Mouse (Mus musculus): ENCODE results near the gene Fam53a. TPM values are rescaled to one million over a fixed set of nuclear protein-coding genes. Genes with fewer than 3 reads are reported as not detected.

Gene Fam53a
- total and polyA plus RNA-seq, 3 experiments = 43.6 to 62.8 TPM; not detected in 1

DNA sequence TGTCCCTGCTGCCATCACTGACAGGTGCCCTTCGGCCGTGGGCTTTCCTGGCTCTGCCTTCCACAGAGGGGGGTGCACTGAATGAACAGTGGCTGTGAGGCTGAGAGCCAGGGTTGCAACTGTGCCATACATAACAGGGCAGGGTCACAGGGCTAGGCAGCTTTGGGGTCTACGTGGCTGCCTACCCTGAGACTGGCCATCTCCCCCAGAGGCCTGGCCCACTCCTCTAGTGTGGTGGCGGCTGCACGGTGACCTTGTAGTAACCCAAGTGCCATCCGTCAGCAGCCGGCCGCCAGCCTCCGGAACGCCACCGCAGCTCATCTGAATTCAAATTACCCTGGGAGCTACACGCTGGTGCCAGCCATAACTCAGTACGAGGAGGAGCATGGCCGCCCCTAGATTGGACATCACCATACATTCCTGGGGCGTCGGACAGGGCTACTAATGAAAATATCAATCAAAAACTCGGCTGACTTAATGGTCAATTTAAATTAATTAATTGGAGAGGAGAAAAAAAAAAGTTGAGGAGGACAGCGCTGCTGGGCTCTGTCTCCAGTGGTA, 41.9 kb downstream of the Fam53a start:
- Histone ChIP-seq H3K27ac (ENCODE audit: control insufficient read depth, low read depth, low read length) (no peak overlapping the region), H3K4me1 (ENCODE audit: control insufficient read depth in 1 of 2, insufficient read depth in 2 of 2, low read length in 2 of 2) (no peaks in the 10 kb centered on the region), H3K79me2 (ENCODE audit: control insufficient read depth, insufficient read depth, low read length, poor library complexity) (no peaks in the 10 kb centered on the region), H3K4me3 (ENCODE audit: control insufficient read depth in 1 of 2, insufficient read depth in 1 of 2, low read depth in 2 of 2, low read length in 2 of 2) (no peak overlapping the region), H3K9ac (ENCODE audit: control insufficient read depth, low read depth, low read length, poor library complexity, severe bottlenecking) (no peak overlapping the region), H3K27me3 (ENCODE audit: control insufficient read depth in 1 of 2, insufficient read depth in 2 of 2, low read length in 2 of 2) (no peaks in the 10 kb centered on the region), H3K9me3 (replicated peaks; ENCODE audit: insufficient read depth, low read length) (no peaks in the 10 kb centered on the region), H3K36me3 (ENCODE audit: control insufficient read depth in 1 of 2, insufficient read depth in 2 of 2, low read length in 2 of 2) (no peaks in the 10 kb centered on the region)
- TF ChIP-seq CTCF (IDR thresholded peaks at IDR 0.05 in 2 of 3, conservative IDR thresholded peaks at IDR 0.05 in 1 of 3; ENCODE audit: control insufficient read depth in 1 of 3, insufficient read depth in 1 of 3, low read depth in 2 of 3, low read length in 3 of 3, poor library complexity in 1 of 3, severe bottlenecking in 1 of 3) = no peak
- no peak for TF ChIP-seq ZKSCAN1 (IDR thresholded peaks at IDR 0.05; ENCODE audit: low read depth, low read length)
- TF ChIP-seq SMC3 (IDR thresholded peaks at IDR 0.05; ENCODE audit: low read depth, low read length) = no peak
- no peak for TF ChIP-seq USF2 (IDR thresholded peaks at IDR 0.05; ENCODE audit: borderline replicate concordance in 1 of 2, insufficient read depth in 1 of 2, low read depth in 1 of 2, low read length in 2 of 2)
- no peak for TF ChIP-seq CHD2 (IDR thresholded peaks at IDR 0.05; ENCODE audit: low read length)
- TF ChIP-seq ETS1 (IDR thresholded peaks at IDR 0.05; ENCODE audit: low read depth, low read length) = no peak
- TF ChIP-seq TCF12 (IDR thresholded peaks at IDR 0.05; ENCODE audit: low read depth, low read length) = no peak
- TF ChIP-seq E2F4 (IDR thresholded peaks at IDR 0.05; ENCODE audit: borderline replicate concordance, low read depth, low read length) = no peak
- no peak for TF ChIP-seq MEF2A (IDR thresholded peaks at IDR 0.05; ENCODE audit: extremely low read depth, insufficient replicate concordance, low read depth, low read length, poor library complexity, severe bottlenecking)
- TF ChIP-seq ZC3H11A (IDR thresholded peaks at IDR 0.05; ENCODE audit: low read depth, low read length) = no peak
- TF ChIP-seq POLR2AphosphoS5 (IDR thresholded peaks at IDR 0.05; ENCODE audit: borderline replicate concordance, low read depth, low read length) = no peak
- TF ChIP-seq ELF1 (IDR thresholded peaks at IDR 0.05; ENCODE audit: low read depth, low read length) = no peak
- no peak for TF ChIP-seq GATA1 (IDR thresholded peaks at IDR 0.05; ENCODE audit: low read depth, low read length)
- no peak for TF ChIP-seq NELFE (IDR thresholded peaks at IDR 0.05; ENCODE audit: low read depth, low read length)
- no peak for TF ChIP-seq NRF1 (IDR thresholded peaks at IDR 0.05; ENCODE audit: insufficient read depth, low read depth, low read length, poor library complexity, severe bottlenecking)
- TF ChIP-seq RAD21 (IDR thresholded peaks at IDR 0.05; ENCODE audit: low read depth, low read length) = no peak
- TF ChIP-seq JUND (IDR thresholded peaks at IDR 0.05; ENCODE audit: low read depth, low read length) = no peak
- DNase-seq (ENCODE audit: low read depth, low spot score) = no peak

DNA sequence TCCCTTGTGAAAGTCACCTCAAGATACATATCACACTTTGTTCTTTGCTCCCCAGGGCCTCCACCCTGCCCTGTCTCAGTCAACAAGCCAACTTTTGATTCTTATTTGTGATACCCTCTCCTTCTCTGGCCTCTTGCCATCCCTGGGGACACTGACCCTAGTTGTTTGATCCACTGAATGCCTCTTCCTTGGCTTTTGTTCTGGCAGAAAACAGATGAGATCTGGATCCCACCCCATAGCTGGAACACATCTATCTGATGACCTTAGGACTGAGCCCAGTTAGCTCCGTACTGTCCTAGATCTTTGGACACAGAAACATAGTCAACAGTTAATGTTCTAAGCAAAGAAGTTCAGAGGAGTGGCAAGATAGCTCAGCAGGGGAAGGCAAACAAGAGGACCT, 49.1 kb downstream of the Fam53a start:
- Histone ChIP-seq H3K36me3 (ENCODE audit: control insufficient read depth in 1 of 2, insufficient read depth in 2 of 2, low read length in 2 of 2) (no peaks in the 10 kb centered on the region; a peak in 1 of 4 replicates), H3K4me1 (ENCODE audit: control insufficient read depth in 1 of 2, insufficient read depth in 2 of 2, low read length in 2 of 2) (peaks cover 0 to 3% of the 10 kb centered on the region in 2 experiments; a peak in 3 of 4 replicates), H3K9ac (ENCODE audit: control insufficient read depth, low read depth, low read length, poor library complexity, severe bottlenecking) (no peak overlapping the region), H3K79me2 (ENCODE audit: control insufficient read depth, insufficient read depth, low read length, poor library complexity) (no peaks in the 10 kb centered on the region), H3K9me3 (replicated peaks; ENCODE audit: insufficient read depth, low read length) (no peaks in the 10 kb centered on the region), H3K27me3 (ENCODE audit: control insufficient read depth in 1 of 2, insufficient read depth in 2 of 2, low read length in 2 of 2) (no peaks in the 10 kb centered on the region), H3K4me3 (ENCODE audit: control insufficient read depth in 1 of 2, insufficient read depth in 1 of 2, low read depth in 2 of 2, low read length in 2 of 2) (no peak overlapping the region), H3K27ac (ENCODE audit: control insufficient read depth, low read depth, low read length) (no peak overlapping the region)
- TF ChIP-seq NELFE (IDR thresholded peaks at IDR 0.05; ENCODE audit: low read depth, low read length) (no peak), USF1 (IDR thresholded peaks at IDR 0.05; ENCODE audit: low read depth, low read length) (no peak), ZC3H11A (IDR thresholded peaks at IDR 0.05; ENCODE audit: low read depth, low read length) (no peak), MAX (IDR thresholded peaks at IDR 0.05; ENCODE audit: low read length) (no peak), RCOR1 (IDR thresholded peaks at IDR 0.05; ENCODE audit: low read depth, low read length) (no peak), MEF2A (IDR thresholded peaks at IDR 0.05; ENCODE audit: extremely low read depth, insufficient replicate concordance, low read depth, low read length, poor library complexity, severe bottlenecking) (no peak), KAT2A (conservative IDR thresholded peaks at IDR 0.05; ENCODE audit: low read depth, low read length) (no peak), GATA1 (IDR thresholded peaks at IDR 0.05; ENCODE audit: low read depth, low read length) (no peak), POLR2A (IDR thresholded peaks at IDR 0.05; ENCODE audit: control insufficient read depth in 1 of 2, insufficient read depth in 1 of 2, low read depth in 1 of 2, low read length in 2 of 2, poor library complexity in 1 of 2) (no peak), POLR2AphosphoS2 (IDR thresholded peaks at IDR 0.05; ENCODE audit: low read length) (no peak), NRF1 (IDR thresholded peaks at IDR 0.05; ENCODE audit: insufficient read depth, low read depth, low read length, poor library complexity, severe bottlenecking) (no peak), MXI1 (IDR thresholded peaks at IDR 0.05; ENCODE audit: low read depth, low read length) (no peak), BHLHE40 (IDR thresholded peaks at IDR 0.05; ENCODE audit: borderline replicate concordance, low read depth, low read length) (no peak), TAL1 (IDR thresholded peaks at IDR 0.05; ENCODE audit: low read length) (no peak), ZNF384 (IDR thresholded peaks at IDR 0.05; ENCODE audit: low read depth, low read length) (no peak), ETS1 (IDR thresholded peaks at IDR 0.05; ENCODE audit: low read depth, low read length) (no peak), EP300 (IDR thresholded peaks at IDR 0.05; ENCODE audit: low read depth in 1 of 2, low read length in 2 of 2) (no peak)
- no peak for DNase-seq (ENCODE audit: low read depth, low spot score)

Data from MEL (cell line).